Mouse (Mus musculus) naive thymus-derived CD4-positive, alpha-beta T cell, adult 2 months (primary cell): Measurements from ENCODE around the gene Zfp287.
A peak's percentile ranks its signal among the peaks of the same experiment; 100 is the strongest.
"Not testable (repeated sequence)": the region's sequence is repeated elsewhere in the genome, so short reads cannot be mapped to it uniquely, and the experiment has no call there.

Experiments used
- DNase-seq: peaks from one replicate; pipeline ENCODE4 v3.0.0-alpha.2; 2011; ENCODE audit warnings: low read depth

The Zfp287 gene

DNA sequence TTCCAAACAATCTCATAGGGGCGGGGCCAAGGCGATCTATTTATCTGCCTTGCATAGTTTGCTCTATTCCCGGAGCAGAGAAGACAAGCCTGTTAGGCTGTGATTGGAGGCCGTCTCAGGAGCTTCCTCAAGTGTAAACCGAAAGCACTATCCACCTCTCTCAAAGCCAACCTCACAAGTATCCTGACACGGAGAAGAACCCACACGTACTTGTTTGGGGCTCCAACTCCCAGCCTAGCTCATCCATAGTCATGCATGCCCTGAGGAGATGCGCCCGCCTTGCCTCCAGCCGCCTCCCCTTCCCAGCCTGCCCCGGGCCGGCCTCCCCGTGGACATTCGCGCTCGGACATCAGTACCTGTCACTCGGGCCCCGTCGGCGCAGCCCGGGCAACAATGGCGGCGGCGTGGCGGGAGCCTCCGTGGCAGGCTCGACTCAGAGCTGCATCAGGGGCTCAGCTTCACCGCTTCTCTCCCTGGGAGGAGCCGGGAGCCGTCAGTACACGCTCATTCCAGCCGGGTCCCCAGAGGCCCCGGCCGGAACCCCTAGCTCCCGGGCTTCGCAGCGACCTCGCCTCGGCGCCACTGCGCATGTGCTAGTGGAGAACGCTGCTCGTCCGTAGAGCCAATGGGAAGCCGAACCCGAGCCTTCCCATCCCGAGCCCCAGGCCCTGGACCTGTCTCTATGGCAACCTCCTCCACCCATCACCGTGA lies at the start of gene Zfp287:
Zfp287 (minus strand) TSS at position 595 of the 711 bp plus-strand sequence.
- peak; percentile 90 for DNase-seq

DNA sequence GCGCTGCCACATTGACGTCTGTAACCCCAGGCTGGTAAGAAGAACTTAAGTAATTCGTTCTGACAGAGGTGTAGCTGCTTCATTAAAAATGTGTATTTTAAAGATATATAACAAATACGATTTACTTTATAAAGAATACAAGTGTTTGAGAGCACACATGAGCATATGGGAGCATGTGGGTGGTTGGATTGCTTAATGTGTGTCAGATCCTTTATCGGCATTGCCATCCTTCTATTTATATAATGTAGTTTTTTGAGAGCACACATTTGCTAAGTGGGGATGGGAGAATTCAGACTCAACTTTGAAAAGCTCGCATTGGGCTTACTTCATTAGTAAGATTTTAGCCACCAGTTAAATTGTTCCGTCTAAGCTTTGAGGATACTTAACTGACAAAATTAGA lies 44.8 kb upstream of the Zfp287 start:
- DNase-seq: no peak

DNA sequence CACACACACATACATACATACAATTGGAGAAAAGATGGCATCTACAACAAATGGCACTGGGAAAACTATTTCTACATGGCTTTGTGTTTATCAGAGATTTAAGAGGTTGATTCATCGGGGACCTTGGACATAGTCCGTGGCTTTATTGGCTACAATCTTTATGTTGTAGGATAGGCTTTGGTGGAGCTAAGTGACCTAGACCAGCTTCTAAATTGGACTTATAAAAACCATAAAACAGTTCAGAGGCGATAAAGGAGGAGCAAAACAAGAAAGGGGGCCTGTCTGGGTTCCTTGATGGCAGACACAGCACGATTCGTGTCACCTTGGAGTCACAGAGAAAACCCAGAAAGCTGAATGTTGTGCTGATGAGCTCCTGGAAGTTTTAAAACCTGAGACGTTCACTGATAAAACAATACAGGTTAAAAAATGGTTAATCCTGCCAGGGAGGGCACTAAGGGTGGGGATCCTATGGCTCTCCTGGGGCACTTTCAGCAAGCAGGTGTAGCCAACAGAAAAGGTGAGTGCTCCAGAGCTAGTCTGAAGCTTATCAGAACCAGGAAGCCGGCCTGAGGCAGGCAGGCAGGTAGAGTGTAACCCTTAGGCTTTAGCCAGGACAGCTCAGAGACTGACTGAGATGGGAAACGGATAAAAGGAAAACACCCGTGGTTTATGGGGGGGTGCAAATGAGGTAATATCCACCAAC lies 29.2 kb upstream of the Zfp287 start:
- DNase-seq: no peak

DNA sequence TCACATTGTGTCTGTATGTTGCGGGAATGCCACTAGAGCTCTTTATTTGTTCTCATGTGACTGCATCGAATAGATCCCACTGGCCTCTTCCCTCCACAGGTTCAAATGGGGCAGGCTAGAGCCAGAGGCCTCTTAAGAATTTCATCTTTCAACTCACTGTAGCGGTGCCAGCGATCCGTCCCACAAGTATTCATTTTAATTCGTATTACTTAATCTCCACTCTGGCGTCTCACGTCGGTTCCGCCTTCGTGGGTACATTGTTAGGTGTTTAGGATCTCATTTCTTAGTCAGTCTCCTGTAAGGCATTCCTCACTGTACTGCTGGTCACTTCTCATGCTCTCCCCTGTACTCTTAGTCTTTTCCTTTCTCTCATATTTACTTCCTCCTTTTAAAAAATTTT lies 26.8 kb upstream of the Zfp287 start:
- DNase-seq: no peak

DNA sequence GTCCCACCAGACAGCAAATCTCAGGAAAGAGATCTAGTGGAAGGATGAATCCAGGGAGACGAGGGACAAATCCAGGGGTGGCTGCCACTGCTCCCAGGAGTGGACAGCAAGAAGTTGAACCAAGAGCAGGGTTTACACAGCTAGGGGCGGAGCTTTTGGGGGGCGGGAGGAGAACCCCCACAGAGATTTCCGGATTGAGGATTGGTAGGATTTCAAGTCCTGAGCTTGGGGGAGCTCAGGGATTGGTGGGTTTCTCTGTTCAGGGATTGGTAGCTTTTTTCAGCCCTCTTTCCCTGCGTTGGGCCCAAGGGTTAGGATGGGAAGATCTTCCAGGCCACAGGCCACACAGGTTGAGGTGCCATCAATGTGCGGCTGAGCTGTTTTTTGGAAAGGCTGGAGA lies 26.2 kb upstream of the Zfp287 start:
- DNase-seq: no peak

DNA sequence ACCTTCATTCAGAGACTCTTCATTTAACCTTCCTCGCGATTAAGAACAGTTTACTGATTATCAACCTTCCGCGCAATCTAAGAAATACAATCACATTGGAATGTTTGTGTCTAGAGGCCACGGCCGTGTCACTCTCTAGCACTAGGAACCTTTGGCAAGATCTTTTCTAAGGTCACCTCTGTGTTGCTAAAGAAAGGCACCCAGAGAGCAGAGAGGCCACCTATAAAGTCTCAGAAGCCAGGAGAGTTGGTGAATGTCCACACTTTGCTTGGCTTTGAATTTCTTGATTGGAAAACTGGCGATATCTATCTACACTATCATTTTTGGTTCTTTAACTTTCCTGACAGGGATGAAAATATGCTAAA lies 25.4 kb upstream of the Zfp287 start:
- DNase-seq: no peak

DNA sequence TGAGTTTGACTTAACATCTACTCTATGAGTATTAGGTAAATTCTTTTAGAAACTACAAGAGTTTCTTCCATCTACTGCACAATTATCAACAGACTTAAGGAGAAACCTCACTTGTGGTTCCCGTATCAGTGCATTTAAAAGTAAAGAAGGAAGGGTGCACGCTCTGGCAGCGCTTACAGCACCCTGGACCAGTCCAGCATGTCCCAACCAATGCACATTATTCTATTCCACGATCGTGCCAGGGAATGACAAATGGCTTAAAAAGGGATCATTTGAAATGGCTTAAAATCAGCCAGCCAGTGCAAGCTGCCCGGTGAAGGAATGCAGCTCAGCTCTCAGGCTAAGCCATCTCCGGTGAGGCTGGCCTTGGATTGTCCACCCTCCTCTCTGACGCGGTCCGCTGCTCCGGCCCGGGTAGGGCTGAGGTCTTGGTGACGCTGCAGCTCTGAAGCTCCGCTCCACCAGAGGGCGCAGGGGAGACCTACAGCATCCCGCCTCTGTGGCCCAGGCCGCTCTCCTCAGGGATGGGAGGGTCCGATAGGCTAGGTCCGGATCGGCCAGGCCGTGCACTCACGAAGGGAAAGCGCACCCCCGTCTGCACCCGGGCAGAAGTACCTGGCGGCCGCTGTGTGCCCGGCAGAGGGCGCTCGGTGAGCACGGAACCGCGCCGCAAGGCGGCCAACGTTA lies 24.9 kb upstream of the Zfp287 start:
- peak; percentile 85 for DNase-seq

DNA sequence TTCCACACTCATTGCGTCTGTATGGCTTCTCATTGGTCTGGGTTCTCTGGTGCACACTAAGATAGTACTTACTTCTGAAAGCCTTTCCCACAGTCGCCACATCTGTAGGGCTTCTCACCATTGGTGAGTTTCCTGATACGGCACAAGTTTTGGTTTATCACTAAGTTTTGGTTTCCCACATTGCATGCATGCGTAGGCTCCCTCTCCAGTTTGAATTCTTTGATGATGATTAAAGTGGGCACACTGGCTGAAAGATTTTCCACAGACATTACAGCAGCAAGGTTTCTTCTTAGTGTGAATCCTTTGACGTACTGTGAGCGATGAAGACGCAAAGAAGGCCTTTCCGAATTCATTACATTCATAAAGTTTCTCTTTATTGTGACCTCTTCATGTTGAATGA lies 21.1 kb upstream of the Zfp287 start, which contains the start of gene Gm10428:
Gm10428 (plus strand) TSS at position 321 of the 400 bp plus-strand sequence.
- DNase-seq: peak; percentile 51

DNA sequence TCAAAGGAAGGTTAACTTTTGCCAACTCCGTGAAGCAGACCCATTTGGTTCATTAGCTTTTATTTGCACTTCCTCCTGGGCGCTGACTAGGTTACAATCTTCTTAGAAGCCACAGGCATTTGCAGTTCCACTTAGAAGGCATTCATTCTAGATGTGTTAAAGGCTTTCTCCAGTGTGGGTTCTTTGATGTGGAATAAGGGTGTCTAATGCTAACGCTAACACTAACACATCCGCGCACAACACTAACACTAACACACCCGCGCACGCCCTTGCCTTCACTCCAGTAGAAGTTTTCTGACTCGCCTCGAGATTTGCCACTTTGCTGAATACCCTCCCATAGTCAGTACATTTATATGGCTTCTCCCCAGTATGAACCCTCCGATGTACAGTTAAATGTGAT lies 20.5 kb upstream of the Zfp287 start:
- peak; percentile 67 for DNase-seq

DNA sequence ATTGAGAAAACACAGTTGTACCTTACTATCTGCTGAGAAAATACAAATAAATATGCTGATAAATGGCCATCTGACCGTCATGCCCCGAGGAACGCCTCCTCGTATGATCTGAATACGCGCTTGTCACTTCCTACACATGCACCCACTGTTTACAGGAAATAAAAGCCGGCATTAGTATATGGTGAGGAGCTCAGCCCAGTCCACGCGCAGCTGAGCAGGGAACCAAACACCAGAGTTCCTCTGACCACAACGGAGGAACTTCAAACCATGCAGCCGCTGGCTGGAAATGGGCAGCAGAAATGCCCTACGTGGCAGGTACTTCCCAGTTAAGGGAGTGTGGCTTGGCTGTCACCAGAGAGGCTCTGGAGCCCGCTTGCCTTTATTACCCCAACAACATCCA lies 17.7 kb upstream of the Zfp287 start:
- DNase-seq: not testable (repeated sequence)

DNA sequence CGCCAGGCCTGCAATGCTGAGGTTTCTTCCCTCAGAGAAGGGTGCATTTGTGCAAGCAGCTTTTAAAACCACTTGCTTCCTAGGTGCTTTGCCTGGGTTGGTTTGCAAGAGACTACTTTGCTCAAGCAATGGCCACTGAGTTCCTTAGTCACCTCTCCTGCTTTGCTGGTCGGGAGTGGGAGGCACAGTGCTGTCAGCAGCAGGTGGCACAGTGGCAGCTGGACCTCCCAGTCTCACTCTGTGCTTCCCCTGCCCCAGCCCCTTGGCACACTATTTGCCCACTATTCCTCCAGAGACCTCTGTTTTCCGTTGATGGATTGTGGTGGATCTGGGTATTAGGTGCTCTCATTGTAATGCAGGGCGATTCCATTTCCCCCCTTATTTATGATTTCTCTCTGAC lies 16.4 kb upstream of the Zfp287 start:
- DNase-seq: no peak

DNA sequence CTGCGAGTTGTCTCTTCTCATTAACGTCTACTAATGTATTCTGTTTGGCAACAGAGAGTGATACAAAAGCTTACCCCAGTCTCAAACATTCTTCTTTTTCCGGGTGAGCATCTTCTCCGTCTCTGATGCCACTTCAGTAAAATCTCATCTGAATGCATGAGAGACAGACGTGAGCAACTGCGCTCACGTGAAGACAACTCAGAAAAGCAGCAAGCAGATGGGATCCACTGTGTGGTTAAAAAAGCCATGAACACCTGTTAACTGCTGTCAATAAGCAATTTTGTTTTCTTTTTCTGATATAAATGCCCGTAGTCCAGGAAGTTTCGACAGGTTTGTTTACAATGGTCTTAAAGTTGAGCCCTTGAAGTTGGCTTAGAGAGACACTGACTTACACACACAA lies 15.5 kb upstream of the Zfp287 start:
- DNase-seq: no peak

DNA sequence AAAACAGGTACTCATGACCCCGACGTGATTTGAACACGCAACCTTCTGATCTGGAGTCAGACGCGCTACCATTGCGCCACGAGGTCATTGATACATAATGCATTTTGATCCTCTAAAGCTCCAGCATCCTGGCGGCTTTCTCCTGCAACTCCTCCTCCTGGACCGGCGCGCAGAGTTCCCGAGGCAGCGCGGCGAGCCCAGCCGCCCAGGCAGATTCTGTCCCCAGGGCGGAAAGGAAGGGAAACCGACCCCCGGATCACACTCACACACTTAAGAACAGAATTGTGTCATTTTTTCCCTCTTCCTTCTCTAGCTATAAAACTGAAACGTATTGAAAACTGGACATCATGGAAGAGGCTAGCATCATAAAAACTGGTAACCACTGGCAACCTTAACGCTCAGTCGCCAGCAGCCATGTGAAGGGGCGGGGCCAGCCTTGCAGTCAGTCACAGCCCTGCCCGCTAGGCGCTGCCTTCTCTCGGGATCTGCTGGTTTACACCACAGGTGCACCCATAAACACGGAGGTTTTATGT lies 14.4 kb upstream of the Zfp287 start:
- DNase-seq: peak; percentile 61

DNA sequence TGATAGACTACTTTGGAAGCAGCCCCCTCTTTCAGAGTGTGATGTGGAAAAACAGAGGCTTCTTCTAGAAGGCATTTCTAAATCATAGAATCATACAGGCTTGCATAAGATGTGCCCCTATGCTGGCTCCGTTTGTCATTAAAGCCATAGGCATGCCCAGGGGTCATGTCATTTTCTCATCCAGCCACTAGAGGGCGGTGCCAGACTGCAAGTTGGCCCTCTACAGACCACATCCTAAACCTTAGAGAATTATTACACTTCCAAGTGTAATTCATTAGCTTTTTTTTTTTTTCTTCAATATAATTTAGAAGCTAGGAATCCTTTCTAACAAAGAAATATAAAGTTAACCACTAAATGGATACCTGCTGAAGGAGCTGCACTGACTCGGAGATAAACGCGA lies 12.4 kb upstream of the Zfp287 start:
- DNase-seq: peak; percentile 86

DNA sequence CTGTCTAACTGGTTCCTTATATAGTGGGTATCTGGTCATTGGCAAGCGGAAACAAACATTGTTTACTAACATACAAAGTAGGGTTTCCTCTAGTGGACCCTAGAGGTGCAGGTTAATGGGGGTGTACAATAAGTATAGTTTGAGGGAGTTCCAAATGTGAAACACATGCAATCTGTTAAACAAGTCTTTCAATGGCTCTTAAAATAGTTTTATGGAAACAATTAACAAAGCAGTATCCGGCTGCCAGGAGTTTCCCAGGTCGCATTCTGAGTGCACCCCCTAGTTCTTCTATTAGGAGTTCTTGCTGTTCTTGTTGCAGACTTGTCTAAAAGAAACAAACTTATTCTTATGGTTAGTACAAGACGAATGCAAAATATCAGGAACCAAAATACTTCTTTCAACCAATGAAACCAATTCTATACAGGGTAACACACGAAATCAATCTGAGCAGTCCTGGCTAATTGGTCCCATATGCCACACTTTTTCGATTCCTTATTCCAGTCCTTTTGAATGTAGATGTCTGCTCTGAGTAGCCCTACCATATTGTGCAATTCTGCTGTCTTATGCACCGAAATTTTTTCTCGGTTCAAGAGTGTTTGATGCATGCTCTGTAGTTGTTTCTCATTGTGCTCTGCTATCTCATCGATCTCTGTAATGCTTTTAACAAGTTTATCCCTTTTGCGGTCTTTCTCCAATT lies 10.7 kb upstream of the Zfp287 start:
- no peak for DNase-seq

DNA sequence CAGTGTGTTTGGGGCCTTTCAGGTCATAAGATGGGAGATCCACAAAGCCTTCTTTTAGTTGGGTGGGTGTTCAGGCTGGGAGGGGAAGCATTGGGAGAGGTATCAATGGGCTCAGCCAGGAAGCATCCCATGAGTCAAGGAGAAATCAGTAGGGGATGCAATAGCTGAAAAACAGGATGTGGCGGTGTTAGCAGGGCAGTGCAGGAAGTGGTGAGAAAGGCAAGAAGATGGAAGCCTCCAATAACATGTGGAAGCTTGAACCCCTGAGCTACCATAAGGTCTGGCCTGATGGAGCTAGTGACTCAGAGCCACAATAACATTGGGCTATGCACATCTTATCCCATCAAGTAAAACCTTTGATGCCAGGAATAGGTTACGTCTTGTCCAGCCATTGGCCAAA lies 9.5 kb upstream of the Zfp287 start:
- DNase-seq: peak; percentile 46

DNA sequence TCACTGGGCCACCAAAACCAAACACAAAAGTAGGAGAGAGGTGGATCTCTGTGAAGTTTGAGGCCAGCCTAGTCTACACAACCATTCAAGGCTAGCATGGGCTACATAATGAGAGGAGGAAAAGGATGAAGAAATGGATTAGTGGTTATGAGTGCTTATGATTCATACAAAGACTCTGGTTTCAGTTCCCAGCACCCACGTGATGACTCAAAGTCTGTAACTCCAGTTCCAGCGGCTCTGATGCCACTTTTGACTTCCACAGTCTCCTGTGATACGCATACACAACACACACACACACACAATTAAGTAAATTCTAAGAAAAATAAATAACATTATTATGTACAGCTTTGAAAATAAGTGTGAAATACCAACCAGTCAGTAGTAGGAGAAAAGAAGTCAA lies 960 bp upstream of the Zfp287 start:
- DNase-seq: no peak

DNA sequence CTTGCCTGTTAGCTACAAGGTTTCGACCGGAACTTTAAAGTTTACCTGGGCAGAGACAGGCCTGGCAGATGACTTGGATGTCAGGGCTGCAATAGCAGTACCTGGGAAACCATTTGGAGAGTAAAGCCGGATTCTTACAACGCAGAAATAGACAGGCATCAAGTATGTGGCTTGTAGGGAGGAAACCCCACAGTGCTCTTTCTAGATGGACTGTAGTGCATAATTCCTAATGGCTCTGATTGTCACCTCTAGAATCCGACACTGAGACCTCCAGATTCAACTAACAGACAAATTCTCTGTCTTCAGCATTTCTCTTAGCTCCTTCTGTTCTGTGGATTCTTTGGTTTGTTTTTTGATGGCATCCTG lies 300 bp upstream of the Zfp287 start:
- no peak for DNase-seq

DNA sequence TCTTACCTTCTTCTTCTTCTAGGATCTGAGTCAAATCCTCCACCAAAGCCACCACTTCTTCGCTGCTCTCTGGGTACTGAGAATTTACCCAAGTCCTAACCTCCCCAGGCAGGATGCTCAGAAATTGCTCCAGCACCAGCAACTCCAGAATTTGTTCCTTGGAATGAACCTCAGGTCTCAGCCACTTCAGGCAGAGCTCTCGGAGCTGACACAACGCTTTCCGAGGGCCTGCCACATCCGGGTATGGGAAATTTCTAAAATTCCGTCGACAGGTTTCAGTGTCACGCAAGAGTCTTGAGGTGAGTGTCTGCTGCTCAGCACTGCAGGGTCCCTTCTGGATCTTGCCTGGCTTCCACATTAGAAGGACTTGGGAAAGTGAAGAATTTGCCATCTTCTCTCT lies 3.4 kb downstream of the Zfp287 start:
- DNase-seq: no peak

DNA sequence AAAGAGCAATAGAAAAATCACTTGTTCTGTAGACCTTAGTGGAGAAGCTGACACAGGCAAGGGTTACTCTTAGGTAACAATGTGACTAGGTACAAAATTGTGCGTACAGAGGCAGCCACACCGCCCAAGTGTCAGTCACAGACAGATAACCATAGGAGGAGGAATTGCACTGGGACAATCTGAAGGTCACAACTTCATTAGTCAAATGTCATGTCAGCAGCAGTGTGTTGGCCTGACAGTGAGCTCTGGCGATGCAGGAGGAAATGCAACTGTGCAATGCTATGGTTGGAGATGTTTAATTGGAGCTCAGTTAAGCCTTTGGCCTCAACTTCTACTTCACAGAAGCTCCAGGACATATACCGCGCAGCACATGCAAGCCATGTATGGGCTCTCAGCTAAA lies 21.0 kb downstream of the Zfp287 start:
- DNase-seq: no peak

DNA sequence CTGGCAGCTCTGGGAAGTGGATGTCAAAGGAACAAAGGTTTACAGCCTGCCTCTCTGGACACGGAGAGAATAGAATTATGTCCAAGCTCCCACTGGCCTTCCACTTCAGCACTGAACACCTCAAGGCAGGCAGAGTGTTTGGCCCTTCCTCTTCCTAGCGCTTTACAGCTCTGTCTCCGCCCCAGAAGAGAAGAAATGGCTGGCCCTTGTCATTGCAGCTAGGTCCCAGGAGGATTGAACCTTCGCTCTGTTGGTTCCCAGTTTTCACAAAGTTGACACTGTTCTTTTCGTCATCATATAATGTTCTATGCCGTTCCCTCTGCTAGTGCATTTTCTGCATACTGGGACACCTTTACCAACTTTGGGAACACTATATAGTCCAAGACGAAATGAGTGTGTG lies 23.5 kb downstream of the Zfp287 start:
- DNase-seq: no peak

DNA sequence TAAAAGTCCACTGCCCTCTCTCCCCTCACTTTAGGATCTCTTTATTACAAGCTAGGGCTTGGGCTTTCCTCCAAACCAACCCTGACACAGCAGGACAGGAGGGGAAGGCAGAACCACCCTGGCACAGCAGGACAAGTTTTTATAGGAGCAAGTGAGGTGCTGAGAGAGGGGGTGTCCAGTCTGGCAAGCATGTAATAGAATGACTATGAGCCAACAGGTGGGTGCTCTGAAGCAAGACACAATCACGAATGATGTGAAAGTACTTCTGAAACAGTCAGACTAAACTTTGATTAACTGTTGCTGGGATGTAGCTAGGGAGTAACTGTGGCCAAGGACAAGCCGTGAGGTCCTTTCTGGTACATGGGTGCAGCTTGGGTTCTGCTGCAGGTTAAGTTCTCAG lies 25.6 kb downstream of the Zfp287 start:
- DNase-seq: no peak

DNA sequence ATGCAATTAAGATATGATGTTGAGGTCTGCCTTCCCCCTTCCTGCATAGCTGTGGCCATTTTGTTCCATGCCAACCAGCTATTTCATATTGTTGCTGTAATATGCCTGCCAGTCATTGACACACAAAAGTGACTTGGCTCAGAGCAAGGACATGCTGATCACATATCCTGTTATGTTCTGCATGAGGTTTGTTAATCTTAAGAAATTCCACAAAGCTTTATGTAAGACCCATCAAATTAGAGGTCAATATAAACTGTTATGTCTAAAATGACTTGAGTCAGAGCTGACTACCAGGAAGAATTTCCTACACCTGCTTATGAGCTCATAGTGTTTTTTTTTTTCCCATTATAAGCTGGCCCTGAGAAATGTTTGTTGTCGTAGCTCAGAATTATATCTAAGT lies 30.5 kb downstream of the Zfp287 start:
- DNase-seq: no peak
